Mouse (Mus musculus): Measurements from ENCODE around the gene Prmt1.

DNA sequence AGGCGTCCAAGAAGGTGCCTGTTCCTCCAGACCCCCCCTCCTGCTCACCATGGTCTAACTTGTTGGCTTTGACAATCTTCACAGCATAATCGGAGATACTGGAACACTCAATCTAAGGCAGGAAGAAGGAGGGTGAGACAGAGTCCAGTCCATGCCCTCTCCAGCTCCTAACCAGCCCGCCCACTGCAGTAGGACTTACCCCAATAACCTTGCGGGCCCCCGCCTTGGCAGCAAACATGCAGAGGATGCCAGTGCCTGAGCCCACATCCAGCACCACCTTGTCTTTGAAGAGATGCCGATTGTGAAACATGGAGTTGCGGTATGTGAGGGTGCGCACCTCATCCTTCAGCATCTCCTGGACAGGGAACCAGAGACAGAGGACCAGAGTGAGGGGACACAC, 4.8 kb downstream of the Prmt1 start:
- TF ChIP-seq POLR2A (IDR thresholded peaks at IDR 0.05; ENCODE audit: insufficient read length, low read depth): no peak
- TF ChIP-seq POLR2AphosphoS2 (IDR thresholded peaks at IDR 0.05; ENCODE audit: insufficient read length, low read depth): peak; percentile 21
- TF ChIP-seq MYOG (IDR thresholded peaks at IDR 0.05; ENCODE audit: control insufficient read depth in 1 of 3, insufficient read depth in 1 of 3, insufficient read length in 2 of 3, low read depth in 2 of 3): no peak
- no peak for TF ChIP-seq SRF (IDR thresholded peaks at IDR 0.05; ENCODE audit: control insufficient read depth, insufficient read length, low read depth)
- no peak for TF ChIP-seq TCF12 (IDR thresholded peaks at IDR 0.05; ENCODE audit: insufficient read depth, poor library complexity, severe bottlenecking)
- no peak for TF ChIP-seq CEBPB (IDR thresholded peaks at IDR 0.05; ENCODE audit: insufficient read depth, poor library complexity, severe bottlenecking)
- no peak for TF ChIP-seq USF1 (IDR thresholded peaks at IDR 0.05; ENCODE audit: low read depth)
- no peak for TF ChIP-seq MAX (IDR thresholded peaks at IDR 0.05; ENCODE audit: low read depth)
- TF ChIP-seq REST (IDR thresholded peaks at IDR 0.05; ENCODE audit: insufficient read depth, insufficient read length): no peak
- no peak for TF ChIP-seq E2F4 (IDR thresholded peaks at IDR 0.05; ENCODE audit: insufficient read depth)
- TF ChIP-seq MYOD1 (IDR thresholded peaks at IDR 0.05; ENCODE audit: control insufficient read depth in 1 of 3, insufficient read length in 2 of 3, low read depth in 2 of 3): no peak
